Mouse (Mus musculus) CH12.LX (cell line): ENCODE results near the gene Hs1bp3. TPM values are rescaled to one million over a fixed set of nuclear protein-coding genes. Genes with fewer than 3 reads are reported as not detected.

Experiments
- DNase-seq: peaks from one replicate; pipeline ENCODE4 v3.0.0-alpha.2; 2013; ENCODE audit errors: extremely low read depth
- H3K27ac ChIP-seq: 2 replicates; pipeline ENCODE4 v1.5.1; 2012; ENCODE audit warnings: low read depth, mild to moderate bottlenecking, control low read depth, moderate library complexity; ENCODE audit not compliant: insufficient read depth
- H3K27me3 ChIP-seq: replicated peaks from 2 replicates; pipeline ENCODE3; 2012; ENCODE audit warnings: inconsistent platforms
- H3K36me3 ChIP-seq, 2 experiments: replicated peaks in 1 of 2; 2 replicates each; pipeline versions ENCODE3 to v1.6.1; 2012; ENCODE audit warnings: inconsistent platforms in 1 of 2, low read length in 1 of 2, mild to moderate bottlenecking in 1 of 2, mixed read lengths in 1 of 2, moderate library complexity in 1 of 2; ENCODE audit not compliant: control insufficient read depth in 1 of 2, insufficient read depth in 1 of 2
- H3K4me1 ChIP-seq, 2 experiments: 2 replicates each; pipeline ENCODE4 v1.6.1; 2012; ENCODE audit warnings: inconsistent platforms in 1 of 2, moderate library complexity in 1 of 2; ENCODE audit not compliant: insufficient read depth in 2 of 2, control insufficient read depth in 1 of 2
- H3K4me2 ChIP-seq: 2 replicates; pipeline ENCODE4 v1.6.1; 2012; ENCODE audit warnings: low read depth, mild to moderate bottlenecking, control low read depth; ENCODE audit not compliant: poor library complexity, insufficient read depth, severe bottlenecking
- H3K4me3 ChIP-seq, 3 experiments: fragments of 150-350 bp in 1 of 3; sonication (generic) in 1 of 3; replicated peaks in 1 of 3; 2 replicates each; pipeline versions ENCODE3 to v1.5.1; 2011 to 2012; ENCODE audit warnings: low read depth in 2 of 3, low read length in 2 of 3, mild to moderate bottlenecking in 2 of 3, moderate library complexity in 2 of 3, control low read depth in 1 of 3, improper control_type of control experiment in 1 of 3, inconsistent platforms in 1 of 3, mixed read lengths in 1 of 3; ENCODE audit not compliant: poor library complexity in 1 of 3
- H3K79me2 ChIP-seq: replicated peaks from 2 replicates; pipeline ENCODE4 v1.6.1; 2012; ENCODE audit warnings: mild to moderate bottlenecking, moderate library complexity; ENCODE audit not compliant: control insufficient read depth, poor library complexity, insufficient read depth, severe bottlenecking; ENCODE audit errors: extremely low read depth
- H3K9ac ChIP-seq: 2 replicates; pipeline ENCODE4 v1.6.1; 2012; ENCODE audit warnings: low read depth, mild to moderate bottlenecking, control low read depth, moderate library complexity; ENCODE audit not compliant: insufficient read depth
- H3K9me3 ChIP-seq: replicated peaks from 2 replicates; pipeline ENCODE3; 2012; ENCODE audit warnings: low read length, inconsistent platforms, mixed read lengths
- BHLHE40 ChIP-seq: IDR thresholded peaks from 2 replicates; pipeline ENCODE4 v1.6.1; 2011; ENCODE audit warnings: mild to moderate bottlenecking, low read depth, low read length, improper control_type of control experiment
- CHD1 ChIP-seq: IDR thresholded peaks from 2 replicates; pipeline ENCODE4 v1.6.1; 2012; ENCODE audit warnings: low read depth, low read length, improper control_type of control experiment, inconsistent platforms
- CHD2 ChIP-seq: IDR thresholded peaks from 2 replicates; pipeline ENCODE4 v1.6.1; 2011; ENCODE audit warnings: low read length, improper control_type of control experiment
- ELF1 ChIP-seq: IDR thresholded peaks from 2 replicates; pipeline ENCODE4 v1.6.1; 2014; ENCODE audit warnings: low read depth, mild to moderate bottlenecking, inconsistent platforms, low read length, improper control_type of control experiment
- EP300 ChIP-seq: IDR thresholded peaks from 2 replicates; pipeline ENCODE4 v1.6.1; 2011; ENCODE audit warnings: low read length, improper control_type of control experiment
- ETS1 ChIP-seq: conservative IDR thresholded peaks from 2 replicates; pipeline ENCODE4 v1.6.1; 2012; ENCODE audit warnings: low read depth, mild to moderate bottlenecking, inconsistent platforms, low read length, improper control_type of control experiment, moderate library complexity
- GABPA ChIP-seq: IDR thresholded peaks from 2 replicates; pipeline ENCODE4 v1.6.1; 2012; ENCODE audit warnings: low read depth, low read length, improper control_type of control experiment, inconsistent platforms; ENCODE audit not compliant: insufficient replicate concordance
- JUN ChIP-seq: IDR thresholded peaks from 2 replicates; pipeline ENCODE4 v1.6.1; 2011; ENCODE audit warnings: low read depth, mild to moderate bottlenecking, low read length, improper control_type of control experiment, moderate library complexity; ENCODE audit not compliant: insufficient read depth
- JUND ChIP-seq: conservative IDR thresholded peaks from 2 replicates; pipeline ENCODE4 v1.6.1; 2011; ENCODE audit warnings: low read depth, low read length, improper control_type of control experiment
- KAT2A ChIP-seq: IDR thresholded peaks from 2 replicates; pipeline ENCODE4 v1.6.1; 2012; ENCODE audit warnings: low read length, improper control_type of control experiment, inconsistent platforms; ENCODE audit not compliant: insufficient replicate concordance
- MAFK ChIP-seq: IDR thresholded peaks from 2 replicates; pipeline ENCODE4 v1.6.1; 2011; ENCODE audit warnings: low read length, improper control_type of control experiment; ENCODE audit not compliant: insufficient replicate concordance
- MAX ChIP-seq: IDR thresholded peaks from 2 replicates; pipeline ENCODE4 v1.6.1; 2011; ENCODE audit warnings: low read length, improper control_type of control experiment
- MAZ ChIP-seq: IDR thresholded peaks from 2 replicates; pipeline ENCODE4 v1.6.1; 2012; ENCODE audit warnings: low read depth, mild to moderate bottlenecking, inconsistent platforms, low read length, improper control_type of control experiment, moderate library complexity
- MEF2A ChIP-seq: IDR thresholded peaks from 2 replicates; pipeline ENCODE4 v1.6.1; 2014; ENCODE audit warnings: low read depth, mild to moderate bottlenecking, inconsistent platforms, low read length, improper control_type of control experiment, borderline replicate concordance
- MXI1 ChIP-seq: IDR thresholded peaks from 2 replicates; pipeline ENCODE4 v1.6.1; 2011; ENCODE audit warnings: mild to moderate bottlenecking, low read depth, low read length, improper control_type of control experiment
- MYC ChIP-seq: IDR thresholded peaks from 2 replicates; pipeline ENCODE4 v1.6.1; 2011; ENCODE audit warnings: low read depth, mild to moderate bottlenecking, improper control_type of control experiment, low read length
- NELFE ChIP-seq: IDR thresholded peaks from 2 replicates; pipeline ENCODE4 v1.6.1; 2011; ENCODE audit warnings: low read depth, low read length, improper control_type of control experiment
- NRF1 ChIP-seq: IDR thresholded peaks from 2 replicates; pipeline ENCODE4 v1.6.1; 2014; ENCODE audit warnings: low read depth, mild to moderate bottlenecking, inconsistent platforms, low read length, improper control_type of control experiment, moderate library complexity
- PAX5 ChIP-seq: IDR thresholded peaks from 2 replicates; pipeline ENCODE4 v1.6.1; 2012; ENCODE audit warnings: low read length, inconsistent platforms, mixed read lengths
- POLR2A ChIP-seq: IDR thresholded peaks from 2 replicates; pipeline ENCODE4 v1.6.1; 2011; ENCODE audit warnings: low read depth, mild to moderate bottlenecking, improper control_type of control experiment, low read length
- RAD21 ChIP-seq: IDR thresholded peaks from 2 replicates; pipeline ENCODE4 v1.6.1; 2011; ENCODE audit warnings: low read depth, mild to moderate bottlenecking, low read length, improper control_type of control experiment, moderate library complexity
- RCOR1 ChIP-seq: conservative IDR thresholded peaks from 2 replicates; pipeline ENCODE4 v1.6.1; 2012; ENCODE audit warnings: low read depth, mild to moderate bottlenecking, inconsistent platforms, low read length, improper control_type of control experiment
- SMC3 ChIP-seq: IDR thresholded peaks from 2 replicates; pipeline ENCODE4 v1.6.1; 2011; ENCODE audit warnings: low read depth, low read length, improper control_type of control experiment
- TBP ChIP-seq: conservative IDR thresholded peaks from 2 replicates; pipeline ENCODE4 v1.6.1; 2011; ENCODE audit warnings: low read depth, low read length, improper control_type of control experiment
- TCF12 ChIP-seq: IDR thresholded peaks from 2 replicates; pipeline ENCODE4 v1.6.1; 2014; ENCODE audit warnings: low read depth, mild to moderate bottlenecking, inconsistent platforms, low read length, improper control_type of control experiment
- USF1 ChIP-seq: IDR thresholded peaks from 2 replicates; pipeline ENCODE4 v1.6.1; 2014; ENCODE audit warnings: low read depth, mild to moderate bottlenecking, inconsistent platforms, low read length, improper control_type of control experiment
- ZKSCAN1 ChIP-seq: IDR thresholded peaks from 2 replicates; pipeline ENCODE4 v1.6.1; 2012; ENCODE audit warnings: low read depth, inconsistent platforms, low read length, improper control_type of control experiment, borderline replicate concordance
- ZMIZ1 ChIP-seq: IDR thresholded peaks from 2 replicates; pipeline ENCODE4 v1.6.1; 2012; ENCODE audit warnings: low read depth, mild to moderate bottlenecking, inconsistent platforms, low read length, improper control_type of control experiment
- dilution Hi-C: fragments of 300-500 bp; cut with MboI; formaldehyde crosslinking; loops from 2 replicates; pipeline ENCODE4 v1.14.3; 2020; ENCODE audit warnings: low sequenced_read_pairs; ENCODE audit not compliant: extremely low pct_unique_long_range_greater_than_20kb, extremely low pct_ligation_motif_present
- in situ Hi-C: fragments of 300-500 bp; cut with MboI; formaldehyde crosslinking; loops from 3 replicates; pipeline ENCODE4 v1.14.3; 2019; ENCODE audit warnings: low sequenced_read_pairs, low pct_ligation_motif_present, low pct_unique_long_range_greater_than_20kb, mixed read lengths
- polyA plus RNA-seq: library from polyadenylated mRNA; unstranded; fragments of >175 nt; gene quantifications from 2 replicates; pipeline ENCODE4 v1.2.1, GENCODE M21; 2012; ENCODE audit warnings: low read depth; ENCODE audit not compliant: insufficient read length
- total RNA-seq, 2 experiments: library from RNA; depleted of rRNA; stranded (reverse); fragments of 300-350 nt in 1 of 2; fragments of >200 nt in 1 of 2; gene quantifications; 2 replicates each; pipeline ENCODE4 v1.2.3; 2012 to 2014

Gene Hs1bp3
- total and polyA plus RNA-seq, 3 experiments, result 2.6 to 10.1 (median 4.7) TPM

DNA sequence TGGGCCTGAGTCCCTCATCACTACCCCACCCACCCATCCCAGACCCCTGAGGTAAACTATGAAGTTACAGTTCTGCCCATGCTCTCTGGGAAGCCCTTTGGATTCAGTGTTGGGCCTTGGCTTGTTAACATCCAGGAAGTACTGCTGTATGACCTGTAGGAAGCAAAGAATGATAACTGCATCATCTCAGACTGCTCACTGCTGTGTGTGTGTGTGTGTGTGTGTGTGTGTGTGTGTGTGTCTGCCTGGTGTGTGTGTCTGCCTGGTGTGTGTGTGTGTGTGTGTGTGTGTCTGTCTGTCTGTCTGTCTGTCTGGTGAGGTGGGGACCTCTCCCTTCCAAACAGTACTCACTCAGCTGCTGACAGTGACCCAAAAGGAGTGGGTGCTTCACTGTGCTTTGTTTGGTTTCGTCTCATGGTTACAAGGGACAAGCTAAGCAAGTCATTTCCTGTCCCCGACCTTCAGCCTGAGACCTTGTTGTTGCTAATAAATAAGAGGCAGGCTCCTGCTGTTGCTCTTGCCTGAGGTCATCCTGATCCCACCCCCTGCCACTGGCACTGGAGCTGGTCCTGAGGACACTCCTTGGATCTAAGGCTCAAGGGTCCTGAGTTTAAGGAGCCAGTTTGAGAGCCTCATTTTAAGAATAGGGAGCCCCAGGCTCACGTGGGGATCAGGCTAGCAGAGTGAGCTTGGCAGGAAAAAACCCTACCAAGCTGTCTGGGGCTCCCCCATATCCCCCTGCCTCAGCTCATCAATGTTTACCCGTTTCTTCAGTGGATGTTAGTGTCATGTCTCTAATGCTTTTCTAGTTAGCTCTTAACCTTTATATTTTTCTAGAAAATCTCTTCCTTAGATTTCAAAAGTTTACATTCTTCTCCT, 38.0 kb downstream of the Hs1bp3 start:
- Histone ChIP-seq H3K36me3 (no peaks in the 10 kb centered on the region), H3K9me3 (peaks cover 5% of the 10 kb centered on the region), H3K4me1 (peaks cover 20 to 84% of the 10 kb centered on the region in 2 experiments), H3K27me3 (no peaks in the 10 kb centered on the region), H3K9ac (peak overlapping the region; percentile 31; the same call in 1 of the 2 replicates), H3K27ac (peak overlapping the region; percentile 8; the same call in 1 of the 2 replicates), H3K4me2 (no peak overlapping the region), H3K4me3 (no peak overlapping the region), H3K79me2 (no peaks in the 10 kb centered on the region)
- TF ChIP-seq NELFE (no peak), BHLHE40 (peak; percentile 77), MEF2A (peak; percentile 41; the same call in 1 of the 2 replicates), KAT2A (no peak), ETS1 (0 out of 2 replicates have a peak, but pooled peaks have one; percentile 13), MAFK (no peak), MYC (0 out of 2 replicates have a peak, but pooled peaks have one; percentile 15), TCF12 (0 out of 2 replicates have a peak, but pooled peaks have one; percentile 18)
- dilution Hi-C loops, result no loop called here
- in situ Hi-C loops, result no loop called here
- peak; percentile 60 for DNase-seq

DNA sequence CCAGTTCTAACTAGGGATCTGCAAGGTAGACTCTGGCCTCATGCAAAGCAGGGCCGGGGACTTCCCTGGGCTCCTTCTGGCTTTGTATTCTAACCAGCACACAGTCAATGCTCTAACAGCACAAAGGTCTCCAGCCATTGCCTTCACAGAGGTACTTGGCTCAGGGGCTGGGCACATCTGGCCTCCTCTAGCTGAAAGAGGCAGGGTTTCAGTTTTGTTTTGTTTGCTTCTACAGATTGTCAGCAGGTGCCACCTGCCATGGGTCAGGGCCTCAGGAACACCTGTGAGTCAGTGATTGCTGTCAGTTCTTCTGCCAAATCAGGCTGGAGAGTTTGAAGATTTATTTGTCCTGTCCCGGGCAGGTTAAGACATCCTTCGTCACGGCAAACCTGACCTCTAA, 39.8 kb downstream of the Hs1bp3 start:
- in situ Hi-C loops, result no loop called here
- TF ChIP-seq PAX5, result no peak
- TF ChIP-seq ETS1, result peak; percentile 94
- no peak for TF ChIP-seq ZKSCAN1
- TF ChIP-seq MAZ, result no peak; the same call in none of the 2 replicates
- peak; percentile 70 for TF ChIP-seq MAX
- peak; percentile 66; the same call in 1 of the 2 replicates for TF ChIP-seq MXI1
- peak; percentile 90 for TF ChIP-seq BHLHE40
- TF ChIP-seq MYC, result peak; percentile 70
- TF ChIP-seq MAFK, result peak; percentile 53; the same call in 1 of the 2 replicates
- peak; percentile 85 for TF ChIP-seq MEF2A
- no peak for TF ChIP-seq KAT2A
- peak; percentile 92 for TF ChIP-seq EP300
- TF ChIP-seq CHD2, result peak; percentile 72
- no peak for TF ChIP-seq GABPA
- peak; percentile 97 for TF ChIP-seq RCOR1
- peak; percentile 23 for TF ChIP-seq SMC3
- peak; percentile 70 for TF ChIP-seq CHD1
- peak; percentile 88 for TF ChIP-seq ZMIZ1
- peak; percentile 46; the same call in 1 of the 2 replicates for TF ChIP-seq NRF1
- TF ChIP-seq POLR2A, result peak; percentile 31; the same call in 1 of the 2 replicates
- peak; percentile 20; the same call in 1 of the 2 replicates for TF ChIP-seq RAD21
- no peak for TF ChIP-seq USF1
- TF ChIP-seq ELF1, result no peak; the same call in none of the 2 replicates
- peak; percentile 98 for TF ChIP-seq TBP
- TF ChIP-seq JUND, result peak; percentile 61
- TF ChIP-seq JUN, result peak; percentile 19; the same call in 1 of the 2 replicates

More for the DNA sequence above, 39.8 kb downstream of the Hs1bp3 start:
- Histone ChIP-seq H3K4me2 (peak overlapping the region; percentile 86), H3K27me3 (no peaks in the 10 kb centered on the region), H3K4me1 (peaks cover 22 to 78% of the 10 kb centered on the region in 2 experiments), H3K9me3 (peaks cover 5% of the 10 kb centered on the region), H3K9ac (peak overlapping the region; percentile 65), H3K36me3 (no peaks in the 10 kb centered on the region), H3K79me2 (no peaks in the 10 kb centered on the region), H3K4me3 (peak overlapping the region in 2 of 3 experiments; percentile 16 to 19), H3K27ac (peak overlapping the region; percentile 98)
- peak; percentile 96 for DNase-seq
- dilution Hi-C loops, result no loop called here
